10 mouse cellular contexts compared by ENCODE assay signal in genomic region chr9:27325920-27326319, GRCm38 (mm10). TPM values are rescaled to one million over a fixed set of nuclear protein-coding genes. Genes with fewer than 3 reads are reported as not detected.
DNase-seq lines count a peak whose midpoint lies in the region; ATAC-seq and TF ChIP-seq lines count a peak whose summit lies in the region.
"Had no signal": no experiment of that assay in that cellular context is flagged by ENCODE, and none has a peak within 500 bp of the region (broad histone marks: within the 10 kb centered on the region; RNA-seq: fewer than 3 reads in every experiment).

No protein-coding gene starts in this region.

- H3K4me1 ChIP-seq in kidney, adult 2 months (ENCODE audit: control insufficient read depth, insufficient read depth, low read length) = no peaks in the 10 kb centered on the region
- no peaks in the 10 kb centered on the region for H3K4me1 ChIP-seq in kidney, embryonic 15.5 days
- H3K4me1 ChIP-seq in heart, embryonic 15.5 days (replicated peaks) = peaks cover 7% of the 10 kb centered on the region
- H3K4me1 ChIP-seq in neural tube, embryonic 15.5 days = peaks cover 10% of the 10 kb centered on the region; the same call in 1 of the 2 replicates
- H3K4me1 ChIP-seq: embryonic facial prominence, embryonic 12.5 days had no signal

- no peak overlapping the region for H3K4me3 ChIP-seq in kidney, adult 2 months (ENCODE audit: insufficient read depth, low read depth, low read length)
- no peak overlapping the region for H3K4me3 ChIP-seq in kidney, embryonic 15.5 days (replicated peaks)
- H3K4me3 ChIP-seq in heart, embryonic 15.5 days = no peak overlapping the region
- H3K4me3 ChIP-seq in neural tube, embryonic 15.5 days (replicated peaks) = no peak overlapping the region
- H3K4me3 ChIP-seq: embryonic facial prominence, embryonic 12.5 days; lung, embryonic 15.5 days had no signal

- H3K4me2 ChIP-seq in kidney, embryonic 15.5 days = no peak overlapping the region
- H3K4me2 ChIP-seq in heart, embryonic 15.5 days = no peak overlapping the region
- no peak overlapping the region for H3K4me2 ChIP-seq in neural tube, embryonic 15.5 days
- H3K4me2 ChIP-seq: embryonic facial prominence, embryonic 12.5 days; lung, embryonic 15.5 days had no signal

- H3K9ac ChIP-seq in kidney, embryonic 15.5 days = no peak overlapping the region
- H3K9ac ChIP-seq in heart, embryonic 15.5 days = no peak overlapping the region
- no peak overlapping the region for H3K9ac ChIP-seq in neural tube, embryonic 15.5 days (replicated peaks)
- H3K9ac ChIP-seq: embryonic facial prominence, embryonic 12.5 days; lung, embryonic 15.5 days had no signal

- 50% methylated on average over 2 of the region's 2 CpGs for WGBS in kidney, adult 2 months
- WGBS in kidney, embryonic 15.5 days = 53% methylated on average over 2 of the region's 2 CpGs
- 41% methylated on average over 2 of the region's 2 CpGs for WGBS in heart, embryonic 15.5 days
- WGBS in neural tube, embryonic 15.5 days = 47% methylated on average over 2 of the region's 2 CpGs

- ATAC-seq in kidney, embryonic 15.5 days (replicated peaks; ENCODE audit: low FRiP score) = no peak
- ATAC-seq in common myeloid progenitor, adult 5-6 weeks (replicated peaks; ENCODE audit: low read depth, poor library complexity, severe bottlenecking) = peak; percentile 82
- 0 out of 2 replicates have a peak, but pooled peaks have one; percentile 47 for ATAC-seq in heart, embryonic 15.5 days (replicated peaks; ENCODE audit: insufficient number of reproducible peaks, insufficient read depth, low FRiP score, low read depth)
- peak; percentile 42; the same call in 1 of the 2 replicates for ATAC-seq in neural tube, embryonic 15.5 days (ENCODE audit: low FRiP score)

- intact Hi-C loops in left cerebral cortex, postnatal 10 days (cut with DNase I) = loop anchor here (5.0 to 10.0 kb wide), 2 partner anchors 219 to 271 kb away; no protein-coding TSS in a partner anchor

- no peaks in the 10 kb centered on the region for H3K27me3 ChIP-seq in kidney, adult 2 months (replicated peaks; ENCODE audit: control insufficient read depth, insufficient read depth, low read length)
- no peaks in the 10 kb centered on the region for H3K27me3 ChIP-seq in kidney, embryonic 15.5 days
- no peaks in the 10 kb centered on the region for H3K27me3 ChIP-seq in heart, embryonic 15.5 days
- H3K27me3 ChIP-seq in neural tube, embryonic 15.5 days (replicated peaks) = peaks cover 4% of the 10 kb centered on the region
- H3K27me3 ChIP-seq: embryonic facial prominence, embryonic 12.5 days; lung, embryonic 15.5 days had no signal

- peak; percentile 80 for TF ChIP-seq CTCF in kidney, adult 2 months (conservative IDR thresholded peaks at IDR 0.05; ENCODE audit: insufficient read depth, insufficient read length, low read depth, low read length)

- no peak overlapping the region for H3K27ac ChIP-seq in kidney, adult 2 months (ENCODE audit: insufficient read depth, low read depth, low read length)
- H3K27ac ChIP-seq in kidney, embryonic 15.5 days = no peak overlapping the region
- no peak overlapping the region for H3K27ac ChIP-seq in heart, embryonic 15.5 days
- H3K27ac ChIP-seq in neural tube, embryonic 15.5 days (replicated peaks) = no peak overlapping the region
- H3K27ac ChIP-seq: embryonic facial prominence, embryonic 12.5 days; lung, embryonic 15.5 days had no signal

- peak; percentile 68 for DNase-seq in kidney, adult 2 months
- peak; percentile 66 for DNase-seq in R1 (ENCODE audit: low read depth, low spot score)
- peak; percentile 69 to 71 for DNase-seq in left cerebral cortex, postnatal 10 days (ENCODE audit: extremely low spot score in 1 of 2, low spot score in 2 of 2)
- no peak for DNase-seq in spleen, adult 18-20 months

- no peaks in the 10 kb centered on the region for H3K36me3 ChIP-seq in kidney, adult 2 months (ENCODE audit: control insufficient read depth, insufficient read depth, low read length)
- H3K36me3 ChIP-seq in kidney, embryonic 15.5 days = no peaks in the 10 kb centered on the region
- H3K36me3 ChIP-seq in heart, embryonic 15.5 days = no peaks in the 10 kb centered on the region
- H3K36me3 ChIP-seq in neural tube, embryonic 15.5 days = peaks cover 42% of the 10 kb centered on the region
- H3K36me3 ChIP-seq: embryonic facial prominence, embryonic 12.5 days; lung, embryonic 15.5 days had no signal

- H3K9me3 ChIP-seq in kidney, embryonic 15.5 days (replicated peaks) = no peaks in the 10 kb centered on the region
- H3K9me3 ChIP-seq in heart, embryonic 15.5 days (replicated peaks) = no peaks in the 10 kb centered on the region
- H3K9me3 ChIP-seq in neural tube, embryonic 15.5 days (replicated peaks) = no peaks in the 10 kb centered on the region
- H3K9me3 ChIP-seq: embryonic facial prominence, embryonic 12.5 days; lung, embryonic 15.5 days had no signal

- TF ChIP-seq POLR2A in kidney, adult 2 months (IDR thresholded peaks at IDR 0.05; ENCODE audit: low read depth, low read length) = no peak

RNA-seq across cellular contexts. Expression of gene Igsf9b, which starts 26.9 kb away (rescaled TPM):
- polyA plus RNA-seq in kidney, adult 2 months (2012; rRNA removed) = 0.52 and 0.68 TPM in 2 replicates
- 2.5 and 2.7 TPM in 2 replicates for polyA plus RNA-seq in kidney, embryonic 15.5 days (2015; fragmentation: Nextera tagmentation; extraction: Ambion mirVana)
- 0.18 and 0.63 TPM in 2 replicates for total RNA-seq in common myeloid progenitor, adult 5-6 weeks (2017)
- 4.0 and 5.1 TPM in 2 replicates for polyA plus RNA-seq in heart, embryonic 15.5 days (2015; fragmentation: Nextera tagmentation; extraction: Ambion mirVana)
- total RNA-seq in left cerebral cortex, postnatal 10 days (2021) = 10 to 100 TPM; 71.0 to 72.1 TPM
- 19.0 and 23.2 TPM in 2 replicates for polyA plus RNA-seq in neural tube, embryonic 15.5 days (2015; fragmentation: Nextera tagmentation; extraction: Ambion mirVana)

Comparison
In these comparisons a context has a peak if more than half of its experiments do, and no peak if none do; other contexts are left out.
1. DNase-seq: peak in kidney, adult 2 months (single experiment), R1 (single experiment) and left cerebral cortex, postnatal 10 days (2 of 2); none in spleen, adult 18-20 months (0 of 2).